Mouse (Mus musculus) heart, embryonic 10.5 days (tissue): ENCODE data around the gene Fmnl1. TPM values are rescaled to one million over a fixed set of nuclear protein-coding genes. Genes with fewer than 3 reads are reported as not detected.

Experiments
- DNase-seq: peaks from one replicate; pipeline ENCODE4 v3.0.0-alpha.2; 2017; ENCODE audit warnings: low spot score
- H3K27ac ChIP-seq: fragments of 300-500 bp; sonication (generic); 2 replicates; pipeline ENCODE4 v1.5.1; 2016; ENCODE audit warnings: mild to moderate bottlenecking
- H3K27me3 ChIP-seq: fragments of 300-500 bp; sonication (generic); 2 replicates; pipeline ENCODE4 v1.6.1; 2016; ENCODE audit warnings: mild to moderate bottlenecking; ENCODE audit not compliant: poor library complexity, insufficient read depth, severe bottlenecking
- H3K36me3 ChIP-seq: fragments of 300-500 bp; sonication (generic); 2 replicates; pipeline ENCODE4 v1.6.1; 2016; ENCODE audit warnings: mild to moderate bottlenecking, moderate library complexity
- H3K4me1 ChIP-seq: fragments of 300-500 bp; sonication (generic); 2 replicates; pipeline ENCODE4 v1.6.1; 2016; ENCODE audit warnings: mild to moderate bottlenecking
- H3K4me3 ChIP-seq: fragments of 300-500 bp; sonication (generic); 2 replicates; pipeline ENCODE4 v1.5.1; 2016; ENCODE audit warnings: mild to moderate bottlenecking, moderate library complexity
- H3K9me3 ChIP-seq: fragments of 300-500 bp; sonication (generic); 2 replicates; pipeline ENCODE4 v1.6.1; 2016; ENCODE audit warnings: mild to moderate bottlenecking, moderate library complexity
- WGBS: fragments of 180-500 bp; shearing (Covaris S2); methylation state at CpG from one replicate; pipeline ENCODE4 v1.1.7; 2016; 5-methylcytosine and 5-hydroxymethylcytosine counted together
- polyA plus RNA-seq: library from polyadenylated mRNA; unstranded; fragments of >200 nt; fragmentation: Nextera tagmentation; extraction: Ambion mirVana; gene quantifications from 2 replicates; pipeline ENCODE4 v1.2.1, GENCODE M21; 2016

Gene Fmnl1
- polyA plus RNA-seq, 1 experiment from 2014 or later, result 1.2 TPM

- Histone ChIP-seq H3K4me3 (peak overlapping the region; percentile 59), H3K36me3 (no peaks in the 10 kb centered on the region), H3K9me3 (no peaks in the 10 kb centered on the region), H3K27ac (peak overlapping the region; percentile 36; the same call in 1 of the 2 replicates), H3K27me3 (peaks cover 90% of the 10 kb centered on the region), H3K4me1 (peaks cover 25% of the 10 kb centered on the region)
- WGBS, result 1% methylated on average over 59 of the region's 59 CpGs
- DNase-seq, result no peak
Measured at GRCm38 (mm10) chr11:103198911-103199803, 28.2 kb downstream of the Fmnl1 start.

GRCm38 (mm10) chr11:103201664-103202063 is 30.8 kb downstream of the Fmnl1 start:
- Histone ChIP-seq H3K36me3 (no peaks in the 10 kb centered on the region), H3K27ac (no peak overlapping the region), H3K27me3 (peaks cover 69% of the 10 kb centered on the region), H3K4me1 (peaks cover 25% of the 10 kb centered on the region), H3K4me3 (no peak overlapping the region), H3K9me3 (no peaks in the 10 kb centered on the region)
- no peak for DNase-seq
- WGBS, result 28% methylated on average over 6 of the region's 6 CpGs

- no peaks in the 10 kb centered on the region for H3K9me3 ChIP-seq
- no peak for DNase-seq
- no peak overlapping the region for H3K4me3 ChIP-seq
- H3K27ac ChIP-seq, result no peak overlapping the region
- H3K4me1 ChIP-seq, result peaks cover 25% of the 10 kb centered on the region
- H3K27me3 ChIP-seq, result peaks cover 62% of the 10 kb centered on the region
- no peaks in the 10 kb centered on the region for H3K36me3 ChIP-seq
Measured at GRCm38 (mm10) chr11:103202376-103202775, 31.5 kb downstream of the Fmnl1 start.

GRCm38 (mm10) chr11:103206203-103206602 is 35.3 kb downstream of the Fmnl1 start:
- no peak overlapping the region for H3K27ac ChIP-seq
- H3K4me1 ChIP-seq, result 0 out of 2 replicates have a peak, but pooled peaks cover 4% of the 10 kb centered on the region
- no peaks in the 10 kb centered on the region for H3K9me3 ChIP-seq
- no peak overlapping the region for H3K4me3 ChIP-seq
- WGBS, result 86% methylated on average over 6 of the region's 6 CpGs
- no peaks in the 10 kb centered on the region for H3K36me3 ChIP-seq
- peaks cover 24% of the 10 kb centered on the region for H3K27me3 ChIP-seq
- no peak for DNase-seq

- H3K4me3 ChIP-seq, result no peak within 1 kb of the TSS
- 0 out of 2 replicates have a peak, but pooled peaks cover 1% of the 10 kb centered on the region for H3K9me3 ChIP-seq
- no peak for DNase-seq
- 0 out of 2 replicates have a peak, but pooled peaks cover 4% of the 10 kb centered on the region for H3K27me3 ChIP-seq
- H3K36me3 ChIP-seq, result no peaks in the 10 kb centered on the region
- no peaks in the 10 kb centered on the region for H3K4me1 ChIP-seq
- no peak within 1 kb of the TSS for H3K27ac ChIP-seq
- 83% methylated on average over 3 of the region's 3 CpGs for WGBS
Measured at GRCm38 (mm10) chr11:103208458-103208857, 37.6 kb downstream of the Fmnl1 start, which contains the start of gene 1700023F06Rik. TSS of gene 1700023F06Rik (minus strand) at chr11:103208558.

- no peak overlapping the region for H3K4me3 ChIP-seq
- 59% methylated on average over 8 of the region's 8 CpGs for WGBS
- H3K9me3 ChIP-seq, result 0 out of 2 replicates have a peak, but pooled peaks cover 5% of the 10 kb centered on the region
- H3K4me1 ChIP-seq, result no peaks in the 10 kb centered on the region
- DNase-seq, result no peak
- no peak overlapping the region for H3K27ac ChIP-seq
- no peaks in the 10 kb centered on the region for H3K36me3 ChIP-seq
- 0 out of 2 replicates have a peak, but pooled peaks cover 4% of the 10 kb centered on the region for H3K27me3 ChIP-seq
Measured at GRCm38 (mm10) chr11:103210291-103210690, 39.4 kb downstream of the Fmnl1 start.

- H3K4me3 ChIP-seq, result no peak overlapping the region
- DNase-seq, result no peak
- H3K27ac ChIP-seq, result no peak overlapping the region
- H3K36me3 ChIP-seq, result no peaks in the 10 kb centered on the region
- 0 out of 2 replicates have a peak, but pooled peaks cover 5% of the 10 kb centered on the region for H3K9me3 ChIP-seq
- H3K27me3 ChIP-seq, result peaks cover 24% of the 10 kb centered on the region
- WGBS, result 78% methylated on average over 5 of the region's 5 CpGs
- H3K4me1 ChIP-seq, result peaks cover 10% of the 10 kb centered on the region
Measured at GRCm38 (mm10) chr11:103213712-103214111, 42.8 kb downstream of the Fmnl1 start.

GRCm38 (mm10) chr11:103215355-103215754 is 44.4 kb downstream of the Fmnl1 start:
- peaks cover 40% of the 10 kb centered on the region for H3K27me3 ChIP-seq
- no peak overlapping the region for H3K27ac ChIP-seq
- 0 out of 2 replicates have a peak, but pooled peaks cover 5% of the 10 kb centered on the region for H3K9me3 ChIP-seq
- no peak for DNase-seq
- H3K4me3 ChIP-seq, result no peak overlapping the region
- peaks cover 10% of the 10 kb centered on the region for H3K4me1 ChIP-seq
- 75% methylated on average over 1 of the region's 1 CpGs for WGBS
- H3K36me3 ChIP-seq, result no peaks in the 10 kb centered on the region

GRCm38 (mm10) chr11:103217790-103218516 is 47.0 kb downstream of the Fmnl1 start, which contains the start of gene Spata32:
TSS of gene Spata32 (minus strand) at chr11:103218432.
- peak within 1 kb of the TSS; percentile 59 for H3K27ac ChIP-seq

GRCm38 (mm10) chr11:103218517-103218901 is 47.6 kb downstream of the Fmnl1 start:
- WGBS, result 31% methylated on average over 6 of the region's 6 CpGs
- peak overlapping the region; percentile 67 for H3K4me3 ChIP-seq
- H3K27ac ChIP-seq, result peak overlapping the region; percentile 59

More at GRCm38 (mm10) chr11:103217790-103218516, 47.0 kb downstream of the Fmnl1 start, which contains the start of gene Spata32:
- DNase-seq, result peak; percentile 80
- Histone ChIP-seq H3K36me3 (peaks cover 17% of the 10 kb centered on the region), H3K9me3 (0 out of 2 replicates have a peak, but pooled peaks cover 5% of the 10 kb centered on the region), H3K4me1 (peaks cover 10% of the 10 kb centered on the region), H3K27me3 (peaks cover 52% of the 10 kb centered on the region), H3K4me3 (peak within 1 kb of the TSS; percentile 67)
- 2% methylated on average over 45 of the region's 45 CpGs for WGBS

GRCm38 (mm10) chr11:103219259-103219658 is 48.4 kb downstream of the Fmnl1 start:
- Histone ChIP-seq H3K4me3 (no peak overlapping the region), H3K9me3 (no peaks in the 10 kb centered on the region), H3K27me3 (peaks cover 52% of the 10 kb centered on the region), H3K4me1 (peaks cover 15% of the 10 kb centered on the region), H3K36me3 (peaks cover 23% of the 10 kb centered on the region), H3K27ac (no peak overlapping the region)
- no peak for DNase-seq
- 79% methylated on average over 5 of the region's 5 CpGs for WGBS

More at GRCm38 (mm10) chr11:103218517-103218901, 47.6 kb downstream of the Fmnl1 start:
- Histone ChIP-seq H3K27me3 (peaks cover 52% of the 10 kb centered on the region), H3K9me3 (0 out of 2 replicates have a peak, but pooled peaks cover 3% of the 10 kb centered on the region), H3K4me1 (peaks cover 10% of the 10 kb centered on the region), H3K36me3 (peaks cover 17% of the 10 kb centered on the region)
- no peak for DNase-seq

GRCm38 (mm10) chr11:103219995-103220394 is 49.1 kb downstream of the Fmnl1 start:
- H3K4me1 ChIP-seq, result peaks cover 19% of the 10 kb centered on the region
- H3K36me3 ChIP-seq, result peaks cover 26% of the 10 kb centered on the region
- no peak for DNase-seq
- 73% methylated on average over 4 of the region's 4 CpGs for WGBS
- H3K4me3 ChIP-seq, result no peak overlapping the region
- H3K27me3 ChIP-seq, result peaks cover 52% of the 10 kb centered on the region
- H3K27ac ChIP-seq, result no peak overlapping the region
- H3K9me3 ChIP-seq, result no peaks in the 10 kb centered on the region
